Mouse (Mus musculus) MEL (cell line): ENCODE data around the gene Naga. TPM values are rescaled to one million over a fixed set of nuclear protein-coding genes. Genes with fewer than 3 reads are reported as not detected.
A peak's percentile ranks its signal among the peaks of the same experiment; 100 is the strongest.

Source experiments
- DNase-seq: peaks from one replicate; pipeline ENCODE4 v3.0.0; 2011; ENCODE audit warnings: low read depth, low spot score
- H3K27ac ChIP-seq: 2 replicates; pipeline ENCODE4 v1.5.1; 2012; ENCODE audit warnings: low read depth, mild to moderate bottlenecking, control low read depth, low read length, moderate library complexity; ENCODE audit not compliant: control insufficient read depth
- H3K27me3 ChIP-seq, 2 experiments: fragments of 150-350 bp in 1 of 2; sonication (generic) in 1 of 2; 2 replicates each; pipeline ENCODE4 v1.6.1; 2012; ENCODE audit warnings: low read length in 2 of 2, mild to moderate bottlenecking in 2 of 2, improper control_type of control experiment in 1 of 2, moderate library complexity in 1 of 2; ENCODE audit not compliant: insufficient read depth in 2 of 2, control insufficient read depth in 1 of 2
- H3K36me3 ChIP-seq, 2 experiments: 2 replicates each; pipeline ENCODE4 v1.6.1; 2012 to 2014; ENCODE audit warnings: low read length in 2 of 2, improper control_type of control experiment in 1 of 2, inconsistent platforms in 1 of 2, mild to moderate bottlenecking in 1 of 2; ENCODE audit not compliant: insufficient read depth in 2 of 2, control insufficient read depth in 1 of 2
- H3K4me1 ChIP-seq, 2 experiments: fragments of 150-350 bp in 1 of 2; sonication (generic) in 1 of 2; 2 replicates each; pipeline ENCODE4 v1.6.1; 2012; ENCODE audit warnings: low read length in 2 of 2, improper control_type of control experiment in 1 of 2, mild to moderate bottlenecking in 1 of 2; ENCODE audit not compliant: insufficient read depth in 2 of 2, control insufficient read depth in 1 of 2
- H3K4me3 ChIP-seq, 2 experiments: fragments of 150-350 bp in 1 of 2; sonication (generic) in 1 of 2; 2 replicates each; pipeline ENCODE4 v1.5.1; 2012; ENCODE audit warnings: low read depth in 2 of 2, low read length in 2 of 2, mild to moderate bottlenecking in 2 of 2, moderate library complexity in 2 of 2, control low read depth in 1 of 2, improper control_type of control experiment in 1 of 2; ENCODE audit not compliant: control insufficient read depth in 1 of 2, insufficient read depth in 1 of 2
- H3K79me2 ChIP-seq: 2 replicates; pipeline ENCODE4 v1.6.1; 2012; ENCODE audit warnings: mild to moderate bottlenecking, low read length, moderate library complexity; ENCODE audit not compliant: control insufficient read depth, poor library complexity, insufficient read depth
- H3K9ac ChIP-seq: 2 replicates; pipeline ENCODE4 v1.6.1; 2012; ENCODE audit warnings: low read depth, mild to moderate bottlenecking, control low read depth, low read length, moderate library complexity; ENCODE audit not compliant: control insufficient read depth, poor library complexity, severe bottlenecking
- H3K9me3 ChIP-seq: fragments of 150-350 bp; sonication (generic); replicated peaks from 2 replicates; pipeline ENCODE4 v1.6.1; 2012; ENCODE audit warnings: mild to moderate bottlenecking, low read length, improper control_type of control experiment, moderate library complexity; ENCODE audit not compliant: insufficient read depth
- BHLHE40 ChIP-seq: IDR thresholded peaks from 2 replicates; pipeline ENCODE4 v1.6.1; 2012; ENCODE audit warnings: low read depth, mild to moderate bottlenecking, inconsistent platforms, low read length, improper control_type of control experiment, borderline replicate concordance
- CTCF ChIP-seq, 3 experiments: IDR thresholded peaks in 2 of 3; conservative IDR thresholded peaks in 1 of 3; 2 replicates each; pipeline ENCODE4 v1.5.1; 2011 to 2012; ENCODE audit warnings: low read length in 3 of 3, low read depth in 2 of 3, mild to moderate bottlenecking in 2 of 3, improper control_type of control experiment in 1 of 3, inconsistent platforms in 1 of 3, mixed read lengths in 1 of 3, moderate library complexity in 1 of 3; ENCODE audit not compliant: control insufficient read depth in 1 of 3, insufficient read depth in 1 of 3, poor library complexity in 1 of 3, severe bottlenecking in 1 of 3
- E2F4 ChIP-seq: IDR thresholded peaks from 2 replicates; pipeline ENCODE4 v1.6.1; 2011; ENCODE audit warnings: low read depth, low read length, improper control_type of control experiment, borderline replicate concordance
- ELF1 ChIP-seq: IDR thresholded peaks from 2 replicates; pipeline ENCODE4 v1.6.1; 2014; ENCODE audit warnings: low read depth, mild to moderate bottlenecking, inconsistent platforms, low read length, improper control_type of control experiment, moderate library complexity
- ETS1 ChIP-seq: IDR thresholded peaks from 2 replicates; pipeline ENCODE4 v1.6.1; 2012; ENCODE audit warnings: low read depth, mild to moderate bottlenecking, inconsistent platforms, low read length, improper control_type of control experiment, moderate library complexity
- JUND ChIP-seq: IDR thresholded peaks from 2 replicates; pipeline ENCODE4 v1.6.1; 2011; ENCODE audit warnings: low read depth, mild to moderate bottlenecking, improper control_type of control experiment, low read length
- MAX ChIP-seq: IDR thresholded peaks from 2 replicates; pipeline ENCODE4 v1.6.1; 2011; ENCODE audit warnings: low read length, improper control_type of control experiment
- MAZ ChIP-seq: IDR thresholded peaks from 2 replicates; pipeline ENCODE4 v1.6.1; 2012; ENCODE audit warnings: low read depth, mild to moderate bottlenecking, inconsistent platforms, low read length, improper control_type of control experiment
- MEF2A ChIP-seq: IDR thresholded peaks from 2 replicates; pipeline ENCODE4 v1.6.1; 2014; ENCODE audit warnings: low read depth, mild to moderate bottlenecking, inconsistent platforms, low read length, improper control_type of control experiment; ENCODE audit not compliant: poor library complexity, insufficient replicate concordance, severe bottlenecking; ENCODE audit errors: extremely low read depth
- MXI1 ChIP-seq: IDR thresholded peaks from 2 replicates; pipeline ENCODE4 v1.6.1; 2011; ENCODE audit warnings: mild to moderate bottlenecking, low read depth, low read length, improper control_type of control experiment
- MYB ChIP-seq: IDR thresholded peaks from 2 replicates; pipeline ENCODE4 v1.6.1; 2011; ENCODE audit warnings: mild to moderate bottlenecking, low read depth, low read length, improper control_type of control experiment
- NELFE ChIP-seq: IDR thresholded peaks from 2 replicates; pipeline ENCODE4 v1.6.1; 2011; ENCODE audit warnings: low read depth, low read length, improper control_type of control experiment
- NRF1 ChIP-seq: IDR thresholded peaks from 2 replicates; pipeline ENCODE4 v1.6.1; 2014; ENCODE audit warnings: low read depth, mild to moderate bottlenecking, inconsistent platforms, low read length, improper control_type of control experiment, moderate library complexity; ENCODE audit not compliant: poor library complexity, insufficient read depth, severe bottlenecking
- POLR2A ChIP-seq, 2 experiments: IDR thresholded peaks; 2 replicates each; pipeline ENCODE4 v1.6.1; 2011 to 2012; ENCODE audit warnings: low read length in 2 of 2, mild to moderate bottlenecking in 2 of 2, control low read depth in 1 of 2, improper control_type of control experiment in 1 of 2, low read depth in 1 of 2, moderate library complexity in 1 of 2; ENCODE audit not compliant: control insufficient read depth in 1 of 2, insufficient read depth in 1 of 2, poor library complexity in 1 of 2
- POLR2AphosphoS5 ChIP-seq: IDR thresholded peaks from 2 replicates; pipeline ENCODE4 v1.6.1; 2012; ENCODE audit warnings: low read depth, borderline replicate concordance, mild to moderate bottlenecking, inconsistent platforms, low read length, moderate library complexity, mixed read lengths
- SIN3A ChIP-seq: IDR thresholded peaks from 2 replicates; pipeline ENCODE4 v1.6.1; 2012; ENCODE audit warnings: low read length, improper control_type of control experiment, inconsistent platforms
- TAL1 ChIP-seq: IDR thresholded peaks from 2 replicates; pipeline ENCODE4 v1.6.1; 2012; ENCODE audit warnings: mild to moderate bottlenecking, inconsistent platforms, low read length, moderate library complexity, mixed read lengths
- TBP ChIP-seq: IDR thresholded peaks from 2 replicates; pipeline ENCODE4 v1.8.0; 2011; ENCODE audit warnings: low read depth, low read length, improper control_type of control experiment
- TCF12 ChIP-seq: IDR thresholded peaks from 2 replicates; pipeline ENCODE4 v1.6.1; 2014; ENCODE audit warnings: low read depth, mild to moderate bottlenecking, inconsistent platforms, low read length, improper control_type of control experiment, moderate library complexity
- USF1 ChIP-seq: IDR thresholded peaks from 2 replicates; pipeline ENCODE4 v1.6.1; 2014; ENCODE audit warnings: low read depth, mild to moderate bottlenecking, inconsistent platforms, low read length, improper control_type of control experiment, moderate library complexity
- USF2 ChIP-seq, 2 experiments: IDR thresholded peaks; 2 replicates each; pipeline ENCODE4 v1.6.1; 2011 to 2012; ENCODE audit warnings: improper control_type of control experiment in 2 of 2, low read length in 2 of 2, borderline replicate concordance in 1 of 2, inconsistent platforms in 1 of 2, low read depth in 1 of 2, mild to moderate bottlenecking in 1 of 2; ENCODE audit not compliant: insufficient read depth in 1 of 2
- ZMIZ1 ChIP-seq: IDR thresholded peaks from 2 replicates; pipeline ENCODE4 v1.6.1; 2012; ENCODE audit warnings: low read depth, mild to moderate bottlenecking, inconsistent platforms, low read length, improper control_type of control experiment, moderate library complexity
- ZNF384 ChIP-seq: IDR thresholded peaks from 2 replicates; pipeline ENCODE4 v1.6.1; 2012; ENCODE audit warnings: low read depth, mild to moderate bottlenecking, inconsistent platforms, low read length, improper control_type of control experiment
- polyA plus RNA-seq, 2 experiments: library from polyadenylated mRNA; stranded (reverse) in 1 of 2; unstranded in 1 of 2; fragments of >175 nt in 1 of 2; fragments of >200 nt in 1 of 2; gene quantifications; 2 replicates each; pipeline versions ENCODE4 v1.2.1 to v1.2.4; 2012; ENCODE audit warnings: low replicate concordance in 2 of 2, low read depth in 1 of 2; ENCODE audit not compliant: insufficient read length in 2 of 2, insufficient read depth in 1 of 2, missing spikeins in 1 of 2
- total RNA-seq: library from RNA; depleted of rRNA; stranded (reverse); fragments of 300-350 nt; gene quantifications from 2 replicates; pipeline ENCODE4 v1.2.3, GENCODE M21; 2012; rRNA removed

Gene Naga
- total RNA-seq (23.9 and 26.4 TPM in 2 replicates), polyA plus RNA-seq (10 to 100 TPM in 1 of 2 experiments, not detected in 1; 59.5 TPM)

GRCm38 (mm10) chr15:82338593-82339112, at the start of gene Naga, which contains the start of the genes Pheta2 and Smdt1:
Gene Naga, minus strand, starts transcription at chr15:82338925.
Gene Pheta2, plus strand, starts transcription at chr15:82338942.
Gene Smdt1, plus strand, starts transcription at chr15:82338959.
- Histone ChIP-seq H3K4me1 (peaks cover 16 to 32% of the 10 kb centered on the region in 2 experiments), H3K27me3 (no peaks in the 10 kb centered on the region), H3K4me3 (peak within 1 kb of the TSS; percentile 79 to 83), H3K9ac (peak within 1 kb of the TSS; percentile 94), H3K27ac (peak within 1 kb of the TSS; percentile 98), H3K36me3 (peaks cover 0 to 27% of the 10 kb centered on the region in 2 experiments; a peak in 2 of 4 replicates), H3K79me2 (peaks cover 25% of the 10 kb centered on the region), H3K9me3 (no peaks in the 10 kb centered on the region)
- peak; percentile 99 for DNase-seq
- TF ChIP-seq POLR2A (IDR thresholded peaks at IDR 0.05; ENCODE audit: control insufficient read depth in 1 of 2, insufficient read depth in 1 of 2, low read depth in 1 of 2, low read length in 2 of 2, poor library complexity in 1 of 2) (peak in 1 of 2 experiments; percentile 61; a peak in 2 of 4 replicates), NELFE (peak; percentile 45), MAZ (0 out of 2 replicates have a peak, but pooled peaks have one; percentile 27), BHLHE40 (peak; percentile 74; the same call in 1 of the 2 replicates), SIN3A (peak; percentile 64), TBP (no peak), USF2 (IDR thresholded peaks at IDR 0.05; ENCODE audit: borderline replicate concordance in 1 of 2, insufficient read depth in 1 of 2, low read depth in 1 of 2, low read length in 2 of 2) (no peak), NRF1 (peak; percentile 50; the same call in 1 of the 2 replicates), POLR2AphosphoS5 (no peak), JUND (no peak), ZMIZ1 (0 out of 2 replicates have a peak, but pooled peaks have one; percentile 70), MXI1 (peak; percentile 41; the same call in 1 of the 2 replicates), TAL1 (no peak), CTCF (IDR thresholded peaks at IDR 0.05 in 2 of 3, conservative IDR thresholded peaks at IDR 0.05 in 1 of 3; ENCODE audit: control insufficient read depth in 1 of 3, insufficient read depth in 1 of 3, low read depth in 2 of 3, low read length in 3 of 3, poor library complexity in 1 of 3, severe bottlenecking in 1 of 3) (0 out of 6 replicates have a peak, but pooled peaks of 1 of the 3 experiments have one; percentile 9), ELF1 (peak; percentile 50; the same call in 1 of the 2 replicates), USF1 (peak; percentile 70), MAX (0 out of 2 replicates have a peak, but pooled peaks have one; percentile 41), TCF12 (no peak; the same call in 1 of the 2 replicates)

DNA sequence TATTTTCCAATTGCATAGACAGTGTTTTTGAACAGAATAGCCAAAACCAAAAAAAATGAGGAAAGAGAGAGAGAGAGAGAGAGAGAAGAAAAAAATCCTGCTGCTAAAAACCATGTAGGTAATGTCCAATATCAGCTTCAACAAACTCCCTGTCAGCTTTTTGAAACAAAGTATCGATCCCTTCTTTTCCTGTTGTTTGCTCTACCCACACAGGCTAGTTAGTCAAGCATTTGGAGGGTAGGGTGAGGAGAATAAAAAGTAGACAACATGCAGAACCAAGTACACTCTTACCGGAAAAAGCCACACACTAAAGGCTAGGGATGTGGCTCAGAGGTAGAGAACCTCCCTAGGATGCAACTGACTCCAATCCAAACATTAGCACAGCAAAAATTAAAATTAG, 47.0 kb upstream of the Naga start:
- no peaks in the 10 kb centered on the region for H3K9me3 ChIP-seq
- no peak overlapping the region for H3K4me3 ChIP-seq
- peaks cover 4 to 24% of the 10 kb centered on the region in 2 experiments; a peak in 3 of 4 replicates for H3K27me3 ChIP-seq
- TF ChIP-seq E2F4 (no peak), MEF2A (no peak), NRF1 (no peak), ZNF384 (no peak), ETS1 (no peak), MYB (no peak), NELFE (no peak)
- no peak overlapping the region for H3K9ac ChIP-seq
- H3K36me3 ChIP-seq = no peaks in the 10 kb centered on the region
- DNase-seq = no peak
- H3K79me2 ChIP-seq = no peaks in the 10 kb centered on the region
- H3K4me1 ChIP-seq = no peaks in the 10 kb centered on the region
- no peak overlapping the region for H3K27ac ChIP-seq
